8 mouse cellular contexts compared by ENCODE assay signal in the genomic region with DNA sequence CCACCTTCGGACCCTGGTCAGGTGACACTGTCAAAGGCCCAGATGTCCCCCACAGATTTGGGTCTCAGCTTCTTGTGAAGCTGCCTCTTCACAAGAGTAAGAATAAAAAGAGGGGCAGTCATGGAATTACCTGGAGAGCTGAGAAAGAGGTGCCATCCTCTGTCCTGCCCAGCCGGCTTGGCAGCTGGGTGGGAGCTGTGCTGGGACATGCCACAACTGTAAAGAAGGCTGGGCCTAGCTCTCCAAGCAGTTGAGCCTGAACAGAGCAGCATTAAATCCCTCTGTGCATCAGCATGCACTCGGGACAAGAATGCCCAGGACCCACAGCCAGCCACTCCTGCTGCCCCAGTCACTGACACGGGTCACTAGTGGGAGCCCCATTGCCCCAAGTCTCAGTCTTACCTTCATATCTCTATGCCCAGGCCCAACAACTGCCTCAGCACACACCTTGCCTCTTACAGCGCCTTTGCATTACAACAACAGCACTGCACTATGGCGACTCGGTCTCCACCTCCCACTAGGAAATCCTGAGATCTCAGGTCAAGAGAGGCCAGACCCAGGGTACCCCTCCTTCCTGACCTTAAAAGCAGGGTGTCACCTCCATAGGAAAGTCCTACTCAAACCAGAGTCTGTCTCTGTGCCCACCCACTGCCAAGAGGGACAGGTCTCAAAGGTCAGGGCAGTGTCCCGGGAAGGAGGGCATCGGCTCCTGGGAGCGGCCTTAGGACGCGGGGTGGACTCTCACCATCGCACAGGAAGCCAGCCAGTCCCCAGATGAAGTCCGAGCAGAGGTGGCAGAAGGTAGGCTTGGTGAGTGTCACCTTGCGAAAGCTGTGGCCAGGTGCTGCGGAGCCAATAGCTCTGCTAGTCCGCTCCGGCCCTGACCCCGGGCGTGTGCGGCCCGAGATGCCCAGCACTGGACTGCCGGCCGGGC. TPM values are rescaled to one million over a fixed set of nuclear protein-coding genes. Genes with fewer than 3 reads are reported as not detected.
DNase-seq lines count a peak whose midpoint lies in the region; ATAC-seq lines count a peak whose summit lies in the region.

Gene Idua (plus strand): TSS at position 634 of the 934 bp plus-strand sequence.

- intact Hi-C loops in left cerebral cortex, postnatal 36 days (cut with DNase I): no loop called here
- intact Hi-C loops in left cerebral cortex, postnatal 14 days (cut with DNase I): loop anchor here (10.0 kb wide), 2 partner anchors 235 to 1445 kb away; partner anchors contain the start of gene Gtpbp6

- no peaks in the 10 kb centered on the region for H3K9me3 ChIP-seq in forebrain, embryonic 15.5 days
- H3K9me3 ChIP-seq in intestine, embryonic 15.5 days: no peaks in the 10 kb centered on the region

- peak; percentile 63 for ATAC-seq in forebrain, embryonic 15.5 days (replicated peaks)
- ATAC-seq in intestine, embryonic 15.5 days: peak; percentile 76
- ATAC-seq in megakaryocyte progenitor cell, adult 5-6 weeks (replicated peaks; ENCODE audit: poor library complexity): peak; percentile 49

- H3K36me3 ChIP-seq in forebrain, embryonic 15.5 days: peaks cover 18% of the 10 kb centered on the region
- H3K36me3 ChIP-seq in intestine, embryonic 15.5 days: peaks cover 7% of the 10 kb centered on the region

- no peak within 1 kb of the TSS for H3K27ac ChIP-seq in forebrain, embryonic 15.5 days (replicated peaks)
- H3K27ac ChIP-seq in intestine, embryonic 15.5 days: peak within 1 kb of the TSS; percentile 40; the same call in 1 of the 2 replicates

- peaks cover 27% of the 10 kb centered on the region for H3K4me1 ChIP-seq in forebrain, embryonic 15.5 days
- H3K4me1 ChIP-seq in intestine, embryonic 15.5 days (replicated peaks): peaks cover 11% of the 10 kb centered on the region

- H3K4me2 ChIP-seq in forebrain, embryonic 15.5 days (replicated peaks): peak within 1 kb of the TSS; percentile 90
- H3K4me2 ChIP-seq in intestine, embryonic 15.5 days (replicated peaks): peak within 1 kb of the TSS; percentile 84

- WGBS in forebrain, embryonic 15.5 days: 10% methylated on average over 24 of the region's 24 CpGs
- WGBS in intestine, embryonic 15.5 days: 10% methylated on average over 24 of the region's 24 CpGs

- H3K27me3 ChIP-seq in forebrain, embryonic 15.5 days: peaks cover 5% of the 10 kb centered on the region; the same call in 1 of the 2 replicates
- no peaks in the 10 kb centered on the region for H3K27me3 ChIP-seq in intestine, embryonic 15.5 days (replicated peaks)

- peak within 1 kb of the TSS; percentile 58 for H3K4me3 ChIP-seq in forebrain, embryonic 15.5 days
- peak within 1 kb of the TSS; percentile 77 for H3K4me3 ChIP-seq in intestine, embryonic 15.5 days (replicated peaks)

- DNase-seq in left cerebral cortex, postnatal 36 days (ENCODE audit: low spot score in 2 of 2): no peak
- no peak for DNase-seq in left cerebral cortex, postnatal 14 days (ENCODE audit: low spot score in 2 of 2)
- DNase-seq in adrenal gland, postnatal 10 days: peak; percentile 42
- no peak for DNase-seq in embryo, embryonic 9.5 days (ENCODE audit: extremely low spot score)
- no peak for DNase-seq in ovary, postnatal 36 days (ENCODE audit: low spot score)

- peak within 1 kb of the TSS; percentile 86 for H3K9ac ChIP-seq in forebrain, embryonic 15.5 days (replicated peaks)
- peak within 1 kb of the TSS; percentile 87 for H3K9ac ChIP-seq in intestine, embryonic 15.5 days

RNA-seq across cellular contexts. Expression of gene Idua, which starts in this region (rescaled TPM):
- total RNA-seq in left cerebral cortex, postnatal 36 days (2021): 10 to 100 TPM; 13.8 to 18.8 TPM
- total RNA-seq in left cerebral cortex, postnatal 14 days (2021): 1 to 10 TPM; 9.6 TPM
- 10 to 100 TPM in 1 of 2 experiments, 1 to 10 TPM in 1; 9.0 to 15.2 TPM for total RNA-seq in adrenal gland, postnatal 10 days (2021)
- 9.9 and 10.9 TPM in 2 replicates for polyA plus RNA-seq in forebrain, embryonic 15.5 days (2015; fragmentation: Nextera tagmentation; extraction: Ambion mirVana)
- polyA plus RNA-seq in intestine, embryonic 15.5 days (2015; fragmentation: Nextera tagmentation; extraction: Ambion mirVana): 12.0 and 12.8 TPM in 2 replicates
- total RNA-seq in megakaryocyte progenitor cell, adult 5-6 weeks (2015): 15.6 and 18.5 TPM in 2 replicates
- 3.1 and 7.3 TPM in 2 replicates for total RNA-seq in megakaryocyte progenitor cell, adult 5-6 weeks (2017)
